Mouse (Mus musculus): Measurements from ENCODE around the gene Man1c1. TPM values are rescaled to one million over a fixed set of nuclear protein-coding genes. Genes with fewer than 3 reads are reported as not detected.

Gene Man1c1
- polyA plus RNA-seq, 1 experiment, result 6.7 TPM

DNA sequence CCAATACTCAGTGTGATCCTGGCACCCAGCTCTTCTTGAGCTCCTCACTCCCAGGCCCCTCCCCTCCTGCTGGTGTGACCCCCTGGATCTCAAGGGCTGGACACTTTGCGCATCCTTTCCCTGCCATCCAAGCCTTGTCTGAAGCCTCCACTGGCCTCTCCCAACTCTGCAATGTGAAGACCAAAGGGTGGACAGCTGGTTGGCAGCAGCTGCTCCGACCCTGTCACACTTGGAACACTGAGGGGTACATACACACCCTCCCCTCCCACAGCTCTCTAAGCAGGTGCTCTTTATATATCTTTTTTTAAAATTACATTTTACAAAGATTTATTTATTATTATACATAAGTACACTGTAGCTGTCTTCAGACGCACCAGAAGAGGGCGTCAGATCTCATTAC is 36.1 kb upstream of the Man1c1 start:
- no peak overlapping the region for H3K4me3 ChIP-seq (ENCODE audit: insufficient read depth, poor library complexity, severe bottlenecking)
- H3K36me3 ChIP-seq (ENCODE audit: control insufficient read depth, insufficient read depth), result peaks cover 10% of the 10 kb centered on the region
- H3K79me2 ChIP-seq (ENCODE audit: control insufficient read depth, insufficient read depth), result no peaks in the 10 kb centered on the region
- H3K27me3 ChIP-seq (ENCODE audit: control insufficient read depth, insufficient read depth, insufficient read length), result no peaks in the 10 kb centered on the region
- no peak for TF ChIP-seq FOSL1 (IDR thresholded peaks at IDR 0.05; ENCODE audit: insufficient read depth, low read length, poor library complexity, severe bottlenecking)
- TF ChIP-seq MAX (IDR thresholded peaks at IDR 0.05), result no peak
- TF ChIP-seq CTCF (IDR thresholded peaks at IDR 0.05; ENCODE audit: control insufficient read depth, insufficient read depth, insufficient read length), result no peak
- no peak for TF ChIP-seq MYOD1 (IDR thresholded peaks at IDR 0.05; ENCODE audit: control insufficient read depth, insufficient read length, low read depth)
- no peak for TF ChIP-seq MYOG (IDR thresholded peaks at IDR 0.05; ENCODE audit: control insufficient read depth, extremely low read depth, insufficient read length)
- TF ChIP-seq USF1 (IDR thresholded peaks at IDR 0.05; ENCODE audit: low read depth), result no peak
- H3ac ChIP-seq (ENCODE audit: control insufficient read depth, insufficient read length, low read depth), result no peak overlapping the region
- H3K79me3 ChIP-seq (ENCODE audit: low read depth), result no peaks in the 10 kb centered on the region

DNA sequence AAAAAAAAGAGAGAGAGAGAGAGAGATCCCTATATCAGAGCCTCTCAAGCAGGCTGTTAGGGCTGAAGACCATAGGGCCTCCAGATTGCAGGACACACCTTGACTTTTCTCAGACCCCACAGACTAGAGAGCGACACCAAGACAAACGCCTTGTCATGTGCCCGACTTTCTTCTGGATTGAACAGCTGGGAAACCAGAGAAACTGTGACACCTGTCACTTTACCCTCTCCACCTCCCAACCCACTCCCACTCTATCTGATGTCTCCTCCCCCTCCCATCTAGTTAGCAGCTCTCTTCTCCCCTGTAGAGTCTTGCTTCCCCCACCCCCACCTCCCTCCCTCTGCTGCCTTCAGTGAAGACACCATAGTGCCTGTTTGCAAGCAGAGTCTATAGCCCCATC is 35.4 kb upstream of the Man1c1 start:
- H3K79me3 ChIP-seq (ENCODE audit: low read depth), result no peaks in the 10 kb centered on the region
- H3K79me2 ChIP-seq (ENCODE audit: control insufficient read depth, insufficient read depth), result no peaks in the 10 kb centered on the region
- peaks cover 10% of the 10 kb centered on the region for H3K36me3 ChIP-seq (ENCODE audit: control insufficient read depth, insufficient read depth)
- H3K27me3 ChIP-seq (ENCODE audit: control insufficient read depth, insufficient read depth, insufficient read length), result no peaks in the 10 kb centered on the region
- H3ac ChIP-seq (ENCODE audit: control insufficient read depth, insufficient read length, low read depth), result no peak overlapping the region
- H3K4me3 ChIP-seq (ENCODE audit: insufficient read depth, poor library complexity, severe bottlenecking), result no peak overlapping the region
- TF ChIP-seq MAX (IDR thresholded peaks at IDR 0.05) (no peak), USF1 (IDR thresholded peaks at IDR 0.05; ENCODE audit: low read depth) (no peak), MYOG (IDR thresholded peaks at IDR 0.05; ENCODE audit: control insufficient read depth, extremely low read depth, insufficient read length) (no peak), CEBPB (IDR thresholded peaks at IDR 0.05; ENCODE audit: low read depth) (no peak), FOSL1 (IDR thresholded peaks at IDR 0.05; ENCODE audit: insufficient read depth, low read length, poor library complexity, severe bottlenecking) (no peak), CTCF (IDR thresholded peaks at IDR 0.05; ENCODE audit: control insufficient read depth, insufficient read depth, insufficient read length) (no peak), MYOD1 (IDR thresholded peaks at IDR 0.05; ENCODE audit: control insufficient read depth, insufficient read length, low read depth) (no peak)

DNA sequence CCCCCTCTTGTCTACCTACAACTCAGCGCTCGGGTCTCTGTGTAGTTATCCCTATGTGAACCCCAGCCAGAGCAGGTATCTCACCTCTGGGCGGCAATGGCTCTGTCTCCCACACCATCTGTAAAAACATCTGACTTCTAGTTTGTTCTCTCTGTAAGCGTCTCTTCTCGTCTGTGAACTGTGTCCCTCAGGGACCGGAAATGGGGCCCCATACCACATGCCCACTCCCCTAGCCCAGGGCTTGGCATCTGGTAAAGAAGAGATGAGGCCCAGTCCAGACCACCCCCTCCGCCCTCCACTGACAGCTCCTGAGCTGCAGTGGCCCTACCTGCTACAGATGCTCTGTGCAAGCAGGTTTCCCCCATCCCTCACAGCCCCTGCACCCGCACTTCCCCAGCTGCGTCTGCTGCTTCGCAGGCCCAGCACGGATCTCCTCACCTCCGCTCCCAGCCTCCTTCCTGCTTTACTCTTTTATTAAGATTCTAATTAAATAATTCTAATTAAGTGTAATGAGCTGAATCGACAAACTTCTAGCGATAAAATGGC is 33.3 kb upstream of the Man1c1 start:
- Histone ChIP-seq H3K79me3 (ENCODE audit: low read depth) (no peaks in the 10 kb centered on the region), H3K27me3 (ENCODE audit: control insufficient read depth, insufficient read depth, insufficient read length) (no peaks in the 10 kb centered on the region), H3K36me3 (ENCODE audit: control insufficient read depth, insufficient read depth) (no peaks in the 10 kb centered on the region), H3ac (ENCODE audit: control insufficient read depth, insufficient read length, low read depth) (no peak overlapping the region), H3K79me2 (ENCODE audit: control insufficient read depth, insufficient read depth) (no peaks in the 10 kb centered on the region), H3K4me3 (ENCODE audit: insufficient read depth, poor library complexity, severe bottlenecking) (no peak overlapping the region)
- TF ChIP-seq MYOG (IDR thresholded peaks at IDR 0.05; ENCODE audit: control insufficient read depth, extremely low read depth, insufficient read length), result no peak
- TF ChIP-seq USF1 (IDR thresholded peaks at IDR 0.05; ENCODE audit: low read depth), result no peak
- no peak for TF ChIP-seq CEBPB (IDR thresholded peaks at IDR 0.05; ENCODE audit: low read depth)
- no peak for TF ChIP-seq CTCF (IDR thresholded peaks at IDR 0.05; ENCODE audit: control insufficient read depth, insufficient read depth, insufficient read length)
- no peak for TF ChIP-seq MYOD1 (IDR thresholded peaks at IDR 0.05; ENCODE audit: control insufficient read depth, insufficient read length, low read depth)
- TF ChIP-seq MAX (IDR thresholded peaks at IDR 0.05), result no peak
- no peak for TF ChIP-seq FOSL1 (IDR thresholded peaks at IDR 0.05; ENCODE audit: insufficient read depth, low read length, poor library complexity, severe bottlenecking)

DNA sequence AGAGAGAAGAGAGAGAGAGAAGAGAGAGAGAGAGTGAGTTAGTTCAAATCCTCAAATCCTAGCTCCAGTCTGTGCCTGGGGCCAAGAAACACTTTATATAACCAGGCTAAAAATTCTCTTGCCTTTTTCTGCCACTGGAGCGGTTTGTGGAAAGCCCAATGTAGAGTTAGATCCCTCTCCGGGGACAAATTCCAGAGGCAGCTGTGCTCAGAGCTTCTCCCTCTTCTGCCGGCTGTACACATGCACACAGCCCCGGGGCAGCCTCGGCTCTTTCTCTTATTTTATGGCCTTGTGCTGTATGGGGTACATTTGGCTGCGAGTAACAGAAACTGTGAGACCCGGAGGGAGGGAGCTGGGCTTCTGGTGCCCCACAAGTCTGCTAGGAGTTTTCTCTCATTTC is 32.1 kb upstream of the Man1c1 start:
- H3ac ChIP-seq (ENCODE audit: control insufficient read depth, insufficient read length, low read depth), result no peak overlapping the region
- no peaks in the 10 kb centered on the region for H3K36me3 ChIP-seq (ENCODE audit: control insufficient read depth, insufficient read depth)
- H3K27me3 ChIP-seq (ENCODE audit: control insufficient read depth, insufficient read depth, insufficient read length), result no peaks in the 10 kb centered on the region
- no peaks in the 10 kb centered on the region for H3K79me3 ChIP-seq (ENCODE audit: low read depth)
- H3K79me2 ChIP-seq (ENCODE audit: control insufficient read depth, insufficient read depth), result no peaks in the 10 kb centered on the region
- TF ChIP-seq CTCF (IDR thresholded peaks at IDR 0.05; ENCODE audit: control insufficient read depth, insufficient read depth, insufficient read length) (no peak), FOSL1 (IDR thresholded peaks at IDR 0.05; ENCODE audit: insufficient read depth, low read length, poor library complexity, severe bottlenecking) (no peak), MAX (IDR thresholded peaks at IDR 0.05) (no peak), MYOG (IDR thresholded peaks at IDR 0.05; ENCODE audit: control insufficient read depth, extremely low read depth, insufficient read length) (no peak), MYOD1 (IDR thresholded peaks at IDR 0.05; ENCODE audit: control insufficient read depth, insufficient read length, low read depth) (no peak), CEBPB (IDR thresholded peaks at IDR 0.05; ENCODE audit: low read depth) (no peak)
- no peak overlapping the region for H3K4me3 ChIP-seq (ENCODE audit: insufficient read depth, poor library complexity, severe bottlenecking)

DNA sequence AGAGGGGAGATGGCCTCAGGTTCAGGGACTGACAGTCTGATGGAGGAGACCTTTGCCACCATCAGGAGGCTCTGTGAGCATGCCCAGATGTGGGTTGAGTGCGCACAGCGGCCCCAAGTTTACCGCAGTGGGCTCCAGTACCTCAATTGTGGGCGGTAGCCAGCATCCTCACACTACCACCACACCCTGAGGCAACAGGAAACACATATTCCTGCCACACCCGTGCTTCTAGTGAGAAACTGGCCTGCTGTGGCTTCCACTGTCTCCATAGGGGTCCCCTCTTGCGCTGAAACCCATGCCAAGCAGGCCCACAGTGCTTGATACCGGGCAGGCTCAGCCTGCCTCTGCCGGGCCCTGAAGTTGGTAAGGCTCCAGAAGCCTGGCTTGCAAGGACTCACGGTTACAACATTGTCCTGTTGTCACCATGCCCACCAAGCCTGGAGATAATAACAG is 30.6 kb upstream of the Man1c1 start:
- no peaks in the 10 kb centered on the region for H3K36me3 ChIP-seq (ENCODE audit: control insufficient read depth, insufficient read depth)
- H3ac ChIP-seq (ENCODE audit: control insufficient read depth, insufficient read length, low read depth), result no peak overlapping the region
- TF ChIP-seq USF1 (IDR thresholded peaks at IDR 0.05; ENCODE audit: low read depth) (no peak), CTCF (IDR thresholded peaks at IDR 0.05; ENCODE audit: control insufficient read depth, insufficient read depth, insufficient read length) (no peak), MYOD1 (IDR thresholded peaks at IDR 0.05; ENCODE audit: control insufficient read depth, insufficient read length, low read depth) (no peak), FOSL1 (IDR thresholded peaks at IDR 0.05; ENCODE audit: insufficient read depth, low read length, poor library complexity, severe bottlenecking) (no peak), MAX (IDR thresholded peaks at IDR 0.05) (no peak), CEBPB (IDR thresholded peaks at IDR 0.05; ENCODE audit: low read depth) (no peak), MYOG (IDR thresholded peaks at IDR 0.05; ENCODE audit: control insufficient read depth, extremely low read depth, insufficient read length) (no peak)
- H3K79me2 ChIP-seq (ENCODE audit: control insufficient read depth, insufficient read depth), result no peaks in the 10 kb centered on the region
- no peaks in the 10 kb centered on the region for H3K79me3 ChIP-seq (ENCODE audit: low read depth)
- H3K4me3 ChIP-seq (ENCODE audit: insufficient read depth, poor library complexity, severe bottlenecking), result no peak overlapping the region
- no peaks in the 10 kb centered on the region for H3K27me3 ChIP-seq (ENCODE audit: control insufficient read depth, insufficient read depth, insufficient read length)
